Mouse (Mus musculus): Measurements from ENCODE around the gene Fam83f.

Gene Fam83f

DNA sequence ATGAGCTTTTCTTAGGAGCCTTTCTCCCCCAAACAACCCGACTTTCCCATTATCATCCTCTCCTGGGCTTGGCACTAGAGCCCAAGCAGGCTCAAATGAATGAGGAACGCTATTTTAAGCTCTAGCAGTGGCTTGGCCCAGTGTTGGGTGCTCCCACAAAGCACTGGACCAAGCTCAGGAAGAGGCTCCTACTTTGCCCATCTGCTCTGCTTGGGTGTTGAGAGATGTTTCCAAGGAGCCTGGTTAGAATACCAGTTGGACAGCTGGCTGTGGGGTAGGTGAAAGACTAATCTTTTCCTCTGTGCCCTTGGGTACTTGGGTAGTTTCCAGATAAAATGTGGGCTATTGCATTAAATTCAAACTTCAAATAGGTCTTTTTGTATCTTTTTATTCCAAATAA lies 1.2 kb downstream of the Fam83f start:
- no peak for DNase-seq

DNA sequence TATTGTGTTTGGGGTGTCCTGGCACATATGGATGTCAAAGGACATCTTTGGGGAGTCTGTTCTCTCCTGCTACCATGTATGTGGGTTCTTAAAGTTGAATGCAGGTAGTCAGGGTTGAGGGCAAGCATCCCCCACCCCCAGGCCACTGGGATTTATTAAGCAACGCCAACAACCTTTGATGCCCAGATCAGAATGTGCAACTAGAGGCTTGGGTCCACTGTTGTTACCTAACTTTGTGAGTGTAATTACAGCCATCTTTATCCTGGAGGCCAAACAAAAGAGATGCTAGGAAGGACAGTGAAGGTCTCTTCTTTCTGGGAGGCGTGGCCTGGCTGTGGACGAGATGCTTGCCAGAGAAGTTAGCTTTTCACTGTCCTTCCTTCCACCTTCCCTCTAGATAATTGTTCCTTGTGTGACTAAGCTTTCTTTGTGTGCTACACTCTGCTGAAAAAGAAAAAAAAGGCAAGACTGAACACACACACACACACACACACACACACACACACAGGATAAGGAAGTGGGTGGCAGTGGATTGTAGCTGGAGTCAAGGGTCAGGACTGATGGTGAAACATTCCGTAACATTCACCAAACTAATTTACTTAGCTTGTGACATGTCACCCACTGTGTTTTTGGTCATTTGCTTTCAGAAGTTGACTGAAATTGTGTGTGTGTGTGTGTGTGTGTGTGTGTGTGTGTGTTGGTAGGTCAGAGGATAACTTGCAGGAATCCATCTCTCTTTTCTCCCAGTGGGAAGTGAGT lies 1.9 kb downstream of the Fam83f start:
- DNase-seq: no peak

DNA sequence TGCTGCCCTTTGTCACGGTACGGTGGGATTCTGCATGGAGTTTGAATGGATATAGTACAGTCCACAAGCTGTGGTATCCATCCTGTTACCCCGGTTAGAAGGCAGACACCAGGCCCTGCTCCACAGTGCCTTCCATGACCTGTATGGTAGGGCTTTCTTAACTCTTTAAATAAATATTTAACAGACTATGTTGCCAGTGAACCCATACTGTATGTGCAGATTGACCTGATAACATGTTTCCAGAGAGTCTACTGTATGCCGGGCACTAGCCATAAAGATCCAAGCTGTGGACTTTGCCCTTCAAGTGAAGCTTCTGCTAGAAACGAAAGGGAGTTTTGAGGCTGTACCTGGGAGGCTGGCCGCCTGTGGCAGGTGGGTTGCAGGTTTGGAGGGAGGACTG lies 3.1 kb downstream of the Fam83f start:
- no peak for DNase-seq

DNA sequence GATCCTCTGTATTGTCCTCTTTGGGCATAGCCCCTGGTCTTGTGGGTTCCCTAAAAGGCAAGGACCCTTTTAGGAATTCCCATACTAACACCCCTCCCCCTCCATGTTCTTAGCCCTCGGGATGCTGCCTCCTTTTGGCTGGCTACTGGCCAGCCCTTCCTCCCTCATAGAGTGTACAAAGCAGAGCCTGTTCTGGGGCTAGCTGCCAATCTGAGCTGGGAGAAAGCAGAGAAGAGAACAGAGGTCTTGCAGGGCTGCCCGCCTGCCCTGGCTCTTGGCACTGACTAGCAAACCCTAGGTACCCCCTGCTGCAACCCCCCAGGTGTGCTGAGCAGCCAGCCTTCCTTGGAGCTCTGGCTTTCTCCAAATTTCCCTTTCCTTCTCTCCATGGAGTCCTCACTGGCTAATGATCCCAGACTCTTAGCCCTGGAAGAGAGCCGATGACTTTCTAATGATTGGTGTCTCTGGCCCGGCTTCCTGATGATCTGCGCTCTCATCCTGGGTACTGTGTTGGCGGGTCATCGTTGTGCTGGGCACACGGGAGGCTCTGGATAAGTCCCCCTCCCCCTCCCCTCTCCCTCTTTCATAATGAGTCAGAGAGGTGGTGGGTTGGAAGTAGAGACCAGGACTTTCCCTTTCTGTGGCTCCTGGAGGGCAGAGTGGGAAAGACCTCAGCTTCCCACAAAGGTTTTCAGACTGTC lies 8.0 kb downstream of the Fam83f start:
- peak; percentile 38 to 60 for DNase-seq

DNA sequence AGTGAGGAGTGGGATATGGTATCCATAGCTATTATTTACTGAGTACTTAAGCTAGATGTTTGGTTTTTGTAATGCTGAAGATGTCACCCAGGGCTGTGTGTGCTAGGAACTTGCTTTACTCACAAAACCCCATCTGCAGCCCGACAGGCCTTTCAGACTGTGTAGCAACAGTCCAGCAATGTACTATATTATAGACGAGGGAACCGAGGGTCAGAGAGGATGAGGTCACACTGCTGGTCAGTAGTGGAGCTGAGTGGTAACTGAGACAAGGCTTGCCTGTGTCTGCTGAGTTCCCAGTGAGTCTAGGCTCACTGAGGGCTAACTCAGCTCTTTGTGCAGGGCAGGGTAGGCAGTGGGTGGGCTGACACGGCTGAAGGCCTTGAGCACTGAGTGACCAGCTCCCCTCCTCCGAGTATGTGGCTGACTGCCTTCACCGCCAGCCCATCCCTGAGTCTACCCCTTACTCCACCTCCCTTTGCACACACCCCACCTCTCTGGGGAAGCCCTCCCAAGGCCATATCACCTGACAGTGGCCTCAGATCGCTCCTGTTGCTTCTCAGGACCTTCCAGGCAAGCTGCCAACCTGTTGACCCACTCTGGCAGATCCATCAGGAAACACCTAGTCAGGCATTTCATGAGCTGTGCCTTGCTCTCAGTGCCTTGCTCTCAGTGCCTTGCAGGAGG lies 8.8 kb downstream of the Fam83f start:
- peak; percentile 71 to 79 for DNase-seq

DNA sequence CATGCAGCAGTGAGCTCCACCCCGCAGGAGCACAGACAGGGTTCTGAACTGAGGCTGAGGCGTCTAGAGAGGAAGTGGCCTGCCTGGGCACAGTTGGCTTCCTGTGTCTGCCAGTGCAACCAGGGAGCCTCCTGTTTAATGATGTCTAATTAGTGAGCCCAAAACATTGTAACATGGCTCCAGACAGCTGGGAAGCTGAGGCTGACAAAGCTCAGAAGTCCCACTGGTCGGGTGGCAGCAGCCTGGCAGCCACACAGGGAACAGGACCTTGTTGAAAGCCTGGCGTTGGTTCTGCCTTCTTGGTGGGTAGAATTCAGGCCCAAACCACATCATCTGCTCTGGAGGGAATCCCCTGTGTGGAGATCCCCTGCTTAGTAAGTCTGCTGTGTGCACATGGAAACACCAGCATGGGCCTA lies 9.8 kb downstream of the Fam83f start:
- DNase-seq: no peak

DNA sequence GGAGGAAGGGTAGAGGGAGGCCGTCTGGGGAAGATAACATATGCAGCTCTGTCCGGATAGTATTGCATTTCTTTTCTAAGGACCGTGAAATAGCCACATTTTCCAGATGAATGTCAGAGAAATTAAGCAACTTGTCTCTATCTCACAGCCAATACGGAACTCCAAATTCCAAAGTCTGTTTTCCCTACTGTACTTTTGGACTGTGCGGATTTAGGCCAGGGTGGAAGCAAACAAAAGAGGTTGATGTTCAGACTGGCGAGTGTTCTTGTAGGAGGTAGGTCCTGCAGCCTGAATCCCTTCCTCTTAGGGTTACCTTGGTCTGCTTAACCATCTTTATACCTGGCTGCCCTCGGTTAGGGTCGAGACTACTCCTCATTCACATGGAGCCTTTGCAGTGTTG lies 10.7 kb downstream of the Fam83f start:
- DNase-seq: no peak

DNA sequence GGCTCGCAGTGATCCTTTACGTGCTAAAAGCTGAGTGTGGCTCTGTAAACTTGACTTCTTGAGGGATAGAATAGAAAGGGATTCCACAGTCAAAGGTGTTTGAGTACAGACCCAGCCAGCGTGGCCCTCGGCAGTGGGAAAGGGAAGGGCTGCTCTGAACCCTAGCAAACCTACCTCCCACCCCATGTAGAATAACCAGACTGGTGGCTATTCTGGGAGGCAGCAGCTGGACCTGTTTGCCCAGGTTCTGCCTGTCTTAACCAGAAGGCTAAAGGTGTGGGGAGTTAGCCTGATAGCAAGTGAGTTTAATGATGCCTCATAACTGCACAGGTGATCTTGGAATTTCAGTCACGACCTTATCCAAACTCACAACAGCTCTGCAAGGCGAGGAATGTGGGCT lies 11.5 kb downstream of the Fam83f start:
- peak; percentile 41 to 60 for DNase-seq

DNA sequence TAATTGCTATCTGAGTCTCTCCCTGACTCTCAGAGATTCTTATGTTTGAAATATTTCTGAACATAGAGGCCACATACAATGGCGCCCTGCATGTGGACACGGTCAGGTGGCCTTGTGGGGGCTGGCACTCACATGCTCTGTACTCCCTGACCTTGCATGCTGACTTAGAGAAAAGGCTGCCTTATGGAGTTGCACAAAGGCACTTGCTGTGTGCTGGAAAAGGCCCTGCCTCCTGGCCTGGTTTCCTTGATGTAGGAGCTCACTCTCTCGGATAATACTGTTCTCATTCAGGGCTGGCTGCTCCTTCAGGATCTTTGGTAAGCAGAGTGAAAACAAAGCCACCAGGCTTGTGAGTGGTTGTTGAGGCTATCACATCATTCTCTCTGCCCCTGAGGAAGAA lies 12.3 kb downstream of the Fam83f start:
- DNase-seq: peak in 1 of 2 experiments; percentile 24

DNA sequence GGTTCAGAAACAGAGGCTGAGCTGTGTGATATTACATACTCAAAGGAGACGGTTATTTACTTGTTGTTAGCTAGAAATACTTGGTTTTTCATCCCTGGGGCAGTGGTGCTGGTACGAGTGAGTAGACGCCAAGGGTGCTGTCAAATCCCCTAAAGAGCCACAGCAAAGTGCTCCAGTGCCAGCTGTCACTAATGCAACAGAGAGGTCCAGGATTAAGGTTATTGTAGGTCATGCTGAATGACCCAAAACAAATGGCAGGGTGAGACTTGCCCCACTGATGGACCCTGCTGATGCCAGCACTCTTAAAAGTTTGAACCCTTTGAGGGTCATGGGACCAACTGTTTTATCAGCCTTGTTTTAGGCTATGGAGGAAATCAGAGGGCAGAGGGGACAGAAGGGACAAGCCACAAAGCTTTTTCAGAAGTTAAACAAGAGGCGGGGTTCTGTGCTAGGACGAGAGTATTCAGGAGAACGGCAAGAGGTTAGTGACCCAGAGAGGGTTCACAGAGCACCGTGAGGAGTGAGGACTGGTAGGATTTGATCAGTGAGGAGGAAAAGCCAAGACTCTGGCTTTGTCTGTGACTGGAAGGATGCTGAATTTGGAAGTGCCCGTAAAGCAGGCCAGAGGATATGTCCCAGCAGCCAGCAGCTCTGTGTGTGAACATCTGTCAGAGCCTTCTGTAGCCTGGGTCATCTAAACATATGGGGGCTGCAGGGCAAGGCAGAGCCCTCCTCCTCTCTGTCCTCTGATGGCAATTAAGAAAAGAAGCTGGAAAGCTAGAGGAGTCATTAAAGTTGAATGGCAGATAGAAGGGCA lies 13.3 kb downstream of the Fam83f start:
- no peak for DNase-seq

DNA sequence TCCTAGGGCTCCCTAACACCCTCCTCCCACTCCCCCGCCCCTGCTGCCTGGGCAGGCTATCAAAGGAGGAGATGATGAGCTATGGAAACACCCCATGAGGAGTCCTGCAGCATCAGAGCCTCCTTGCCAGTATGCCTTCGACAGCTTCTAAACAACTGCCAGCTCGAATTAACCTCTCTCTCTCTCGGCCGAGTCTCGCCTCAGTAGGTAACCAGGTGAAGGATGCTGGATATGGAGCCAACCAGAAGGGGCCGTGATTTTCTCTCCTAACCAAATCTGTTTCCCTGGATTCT lies 13.9 kb downstream of the Fam83f start:
- peak; percentile 47 to 61 for DNase-seq

DNA sequence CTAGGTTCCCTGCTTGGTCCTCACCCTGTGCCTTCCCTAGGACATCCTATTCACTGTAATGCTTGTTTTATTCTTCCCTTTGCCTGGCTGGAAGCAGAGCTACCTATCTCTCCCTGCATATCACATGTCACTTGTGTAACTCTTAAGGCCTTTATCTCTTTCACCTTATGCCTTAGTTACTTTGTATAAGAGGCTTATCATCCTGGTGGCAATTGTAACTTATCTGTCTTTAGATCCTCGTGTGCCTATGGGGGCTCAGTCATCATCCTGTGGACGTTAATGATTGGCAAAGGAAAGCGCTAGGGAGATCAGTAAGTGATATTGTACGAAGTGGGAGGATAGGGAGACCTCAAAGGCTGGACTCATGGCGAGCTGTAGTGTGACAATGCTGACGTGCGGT lies 16.9 kb downstream of the Fam83f start:
- DNase-seq: no peak

DNA sequence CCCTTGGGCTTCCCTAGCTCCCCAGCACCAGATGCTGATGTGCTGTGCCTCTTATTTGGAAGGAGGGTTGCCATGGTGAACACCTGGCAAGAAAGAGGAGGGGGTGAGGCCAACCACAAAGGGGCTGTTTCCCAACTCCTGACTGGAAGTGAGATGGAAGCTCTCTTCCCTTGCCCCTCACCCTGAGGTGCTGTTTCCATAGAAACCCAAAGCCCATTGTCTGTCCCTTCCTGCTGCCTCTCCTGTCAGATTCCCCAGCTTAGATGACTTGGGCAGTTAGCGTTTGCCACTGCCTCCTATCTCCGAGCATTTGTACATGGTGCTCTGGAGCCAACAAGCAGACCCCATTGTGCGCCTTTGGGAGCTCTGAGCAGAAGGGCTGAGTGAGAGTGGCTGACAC lies 21.8 kb downstream of the Fam83f start:
- DNase-seq: no peak

DNA sequence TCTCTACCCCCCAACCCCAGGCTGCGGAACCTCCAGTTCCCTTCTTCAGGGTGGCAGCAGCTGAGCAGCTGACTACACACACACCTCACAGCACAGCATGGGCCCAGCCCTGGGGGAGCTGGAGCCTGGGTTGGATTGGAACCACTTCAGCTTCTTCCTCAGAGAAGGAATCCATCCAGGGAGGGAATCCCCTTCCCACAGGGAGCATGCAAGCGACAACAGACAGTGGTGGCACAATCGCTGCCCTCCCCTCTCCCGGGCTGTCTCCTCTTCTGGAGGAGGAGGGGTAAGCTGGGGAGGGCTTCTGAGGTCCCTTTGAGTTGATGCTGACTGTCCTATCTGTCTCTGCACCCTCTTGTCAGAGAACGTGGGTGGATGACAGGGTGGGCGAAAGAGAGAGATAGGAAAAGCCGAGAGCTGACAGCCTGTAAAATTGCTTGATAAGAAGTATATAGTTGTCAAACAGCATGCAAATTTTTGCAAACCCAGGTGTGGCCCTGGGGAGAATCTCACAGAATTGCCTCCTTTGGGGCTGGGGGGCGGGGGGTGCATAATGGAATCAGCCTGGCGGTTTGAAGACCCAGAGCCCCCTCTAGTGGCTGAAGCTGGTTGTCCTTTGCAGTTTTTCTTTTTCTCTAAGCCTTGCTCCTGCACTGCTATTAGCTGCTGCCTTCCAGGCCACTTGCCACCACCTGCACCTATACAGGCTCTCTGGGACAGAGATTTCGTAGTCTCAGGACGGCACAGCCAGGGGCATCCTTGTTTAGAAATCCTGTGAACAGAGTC lies 22.7 kb downstream of the Fam83f start:
- peak; percentile 75 to 76 for DNase-seq

DNA sequence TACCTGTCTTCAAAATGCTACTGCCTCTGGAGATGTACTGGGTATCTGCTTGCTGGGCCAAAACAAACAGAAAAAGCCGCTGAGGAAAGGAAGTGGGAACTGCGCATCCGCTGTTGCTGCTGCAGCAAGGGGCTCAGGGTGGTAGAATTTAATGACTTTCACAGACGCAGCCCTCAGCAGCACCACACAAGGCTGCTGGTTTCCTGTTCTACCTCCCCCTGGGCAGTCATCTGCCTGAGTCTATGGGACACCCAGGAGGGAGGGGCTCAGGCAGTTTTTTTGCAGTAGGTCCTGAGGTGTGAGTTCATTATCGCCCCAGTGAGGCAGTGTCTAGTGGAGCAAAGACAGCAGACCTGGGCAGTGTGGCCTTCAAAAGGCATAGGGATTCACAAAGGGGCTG lies 25.9 kb downstream of the Fam83f start:
- DNase-seq: no peak

DNA sequence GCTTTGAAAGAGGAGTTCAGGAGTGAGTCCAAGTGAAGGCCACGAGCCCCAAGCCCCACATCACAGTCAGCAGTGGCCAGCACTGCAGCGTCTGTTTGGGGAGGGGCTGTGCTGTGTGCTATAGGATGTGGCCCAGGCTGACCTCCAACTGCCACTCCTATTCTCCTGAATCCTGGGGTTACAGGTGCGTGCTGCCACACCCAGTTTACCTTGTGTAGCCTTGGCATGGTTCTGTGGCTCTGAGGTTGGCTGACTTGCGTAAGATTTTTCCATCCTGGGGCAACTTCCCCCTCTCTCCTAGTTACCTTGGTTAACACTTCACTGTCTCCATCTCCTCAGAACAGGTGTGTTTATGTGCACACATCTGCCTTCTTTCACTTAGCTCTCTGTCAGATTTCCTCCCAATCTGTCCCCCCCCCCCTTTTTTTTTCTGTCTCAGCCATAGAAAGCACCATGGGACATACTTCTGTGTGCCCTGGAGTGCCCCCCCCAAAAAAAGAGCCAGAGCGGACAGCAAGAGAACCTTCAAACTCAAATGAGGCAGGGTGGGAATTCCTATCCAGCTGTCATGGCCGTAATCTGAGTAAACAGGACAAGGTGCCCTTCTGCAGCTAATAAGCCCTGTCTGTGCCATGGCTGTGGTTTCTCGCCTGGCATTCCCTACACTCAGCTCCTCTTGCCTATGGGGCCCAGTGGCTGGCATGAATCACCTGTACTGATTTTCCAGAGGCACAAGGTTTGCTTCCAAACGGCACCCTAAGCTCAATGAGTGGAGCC lies 30.0 kb downstream of the Fam83f start:
- no peak for DNase-seq

DNA sequence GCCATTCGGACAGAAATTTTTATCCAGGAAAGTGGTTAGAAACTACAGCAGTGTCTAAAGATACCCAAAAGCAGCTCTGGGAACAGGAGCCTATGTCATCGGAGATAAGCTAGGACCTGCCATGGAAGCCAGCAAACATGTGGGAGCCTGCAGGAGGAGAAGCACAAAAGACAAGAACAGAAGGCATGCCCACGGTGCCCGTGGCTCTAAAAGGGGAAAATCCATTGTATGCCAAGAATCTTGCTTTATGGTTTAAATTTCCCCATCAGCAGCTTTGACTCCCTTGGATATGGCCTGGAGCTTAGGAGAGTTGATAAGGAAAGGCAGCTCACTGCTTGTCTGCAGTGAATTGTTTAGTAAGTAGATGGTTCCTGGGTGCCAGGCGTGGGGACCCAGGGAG lies 31.3 kb downstream of the Fam83f start:
- no peak for DNase-seq

DNA sequence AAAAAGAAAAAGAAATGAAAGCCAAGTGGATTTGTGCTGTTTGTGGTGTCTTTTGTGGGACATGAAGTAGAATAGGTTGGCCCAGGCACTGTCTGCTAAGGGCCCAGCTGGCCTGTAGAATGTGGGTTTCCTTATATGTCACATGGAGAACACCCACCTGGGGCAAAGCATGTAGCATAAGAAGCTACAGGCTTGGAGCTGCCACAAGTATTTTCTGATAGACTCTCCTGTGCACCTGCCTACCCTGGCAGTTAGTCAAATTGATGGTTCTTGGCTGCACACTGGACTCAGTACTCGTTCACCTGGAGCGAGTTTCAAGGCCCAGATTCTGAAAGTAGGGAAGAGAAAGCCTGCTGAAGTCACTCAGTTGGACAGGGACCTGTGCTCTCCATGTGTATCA lies 31.8 kb downstream of the Fam83f start:
- no peak for DNase-seq

DNA sequence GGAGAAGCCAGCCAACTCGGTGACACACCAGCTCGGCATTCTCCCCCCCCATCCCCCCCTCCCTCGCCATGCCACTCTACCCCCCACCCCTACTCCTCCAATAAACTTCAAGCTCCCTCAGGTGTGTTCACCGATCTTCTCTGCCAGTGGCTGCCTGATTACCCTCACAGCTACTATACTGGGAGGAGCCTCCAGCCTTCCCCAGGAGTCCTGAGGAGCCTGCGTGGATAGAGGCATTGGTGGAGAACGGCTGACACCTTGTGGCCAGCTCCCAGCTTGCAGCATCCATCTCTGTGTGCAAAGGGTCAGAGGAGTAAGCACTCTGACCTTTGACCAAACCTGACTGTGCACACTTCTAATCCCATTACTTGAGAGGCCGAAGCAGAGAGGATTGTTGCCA lies 32.6 kb downstream of the Fam83f start:
- DNase-seq: peak; percentile 86 to 90

DNA sequence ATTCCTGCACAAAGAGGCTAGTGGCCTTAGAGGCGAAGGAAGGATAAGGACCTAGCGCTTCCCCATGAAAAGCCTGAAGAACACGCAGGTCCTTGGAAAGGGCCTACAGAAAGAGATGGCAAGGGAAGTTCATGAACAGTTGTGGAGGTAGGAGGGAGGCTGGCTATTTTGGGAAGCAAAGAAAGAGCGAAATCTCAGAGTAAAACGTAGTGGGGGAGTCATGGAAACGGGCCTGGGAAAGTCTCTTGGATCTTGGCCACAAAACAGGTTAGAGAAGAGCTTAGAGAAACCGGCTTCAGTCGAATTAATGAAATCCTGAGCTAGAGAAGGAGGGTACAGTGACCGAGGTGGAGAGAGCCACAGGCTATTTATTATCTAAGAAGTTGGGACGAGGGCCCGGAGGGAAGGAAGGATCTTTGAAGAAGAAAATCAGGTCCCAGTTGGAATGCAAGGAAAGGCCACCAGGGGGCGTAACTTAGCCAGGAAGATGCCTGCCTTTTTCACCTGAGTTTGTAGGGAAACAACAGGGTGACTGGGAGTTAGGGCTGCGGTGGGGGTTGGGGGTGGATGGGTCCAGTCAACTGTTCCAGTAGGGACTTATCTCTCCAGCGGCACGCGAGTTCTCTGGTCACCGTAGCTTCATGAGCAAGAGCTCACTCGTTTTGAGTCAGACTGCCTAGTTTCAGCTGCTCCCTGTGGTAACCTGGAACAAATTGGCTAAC lies 34.3 kb downstream of the Fam83f start:
- peak; percentile 91 to 92 for DNase-seq

DNA sequence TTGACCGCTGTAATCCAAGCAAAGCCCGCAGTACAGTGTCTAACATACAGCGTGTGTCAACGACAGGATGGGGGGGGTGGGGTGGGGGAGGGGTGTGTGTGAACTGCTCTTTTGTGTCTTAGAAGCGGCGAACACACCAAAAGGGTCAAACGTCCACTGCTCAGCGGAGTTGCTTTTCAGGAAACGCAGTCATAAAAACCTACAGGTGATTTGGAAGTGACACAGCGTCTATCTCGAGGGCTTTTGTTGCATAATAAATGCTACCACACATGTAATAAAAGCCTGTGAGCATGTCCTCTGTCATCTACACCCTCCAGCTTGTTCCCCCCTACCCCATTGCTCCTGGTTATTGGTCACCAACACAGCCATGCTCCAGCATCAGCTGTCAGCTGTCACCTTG lies 34.9 kb downstream of the Fam83f start:
- DNase-seq: no peak
